Mouse (Mus musculus) cerebellum, adult 18-20 months (tissue): ENCODE measurements around the gene Siva1.

Experiments used
- DNase-seq, 2 experiments: peaks; one replicate each; pipeline ENCODE4 v3.0.0; 2021

Siva1 gene

GRCm38 (mm10) chr12:112660576-112661326, 16.3 kb downstream of the Siva1 start:
- DNase-seq: no peak

- no peak for DNase-seq
Measured at GRCm38 (mm10) chr12:112661327-112661605, 16.8 kb downstream of the Siva1 start.

- DNase-seq: no peak
Measured at GRCm38 (mm10) chr12:112661851-112662250, 17.4 kb downstream of the Siva1 start.

- DNase-seq: no peak
Measured at GRCm38 (mm10) chr12:112663303-112663702, 18.8 kb downstream of the Siva1 start.

GRCm38 (mm10) chr12:112663716-112664115, 19.2 kb downstream of the Siva1 start:
- no peak for DNase-seq

GRCm38 (mm10) chr12:112664124-112664523, 19.6 kb downstream of the Siva1 start:
- no peak for DNase-seq

GRCm38 (mm10) chr12:112664656-112665055, 20.2 kb downstream of the Siva1 start:
- DNase-seq: no peak

- peak; percentile 61 to 72 for DNase-seq
Measured at GRCm38 (mm10) chr12:112665445-112665844, 21.0 kb downstream of the Siva1 start.

- DNase-seq: no peak
Measured at GRCm38 (mm10) chr12:112665881-112666544, 21.5 kb downstream of the Siva1 start.

- no peak for DNase-seq
Measured at GRCm38 (mm10) chr12:112667619-112668297, 23.3 kb downstream of the Siva1 start.

GRCm38 (mm10) chr12:112670718-112671393, 26.4 kb downstream of the Siva1 start:
- no peak for DNase-seq

- no peak for DNase-seq
Measured at GRCm38 (mm10) chr12:112671891-112672290, 27.4 kb downstream of the Siva1 start.

- no peak for DNase-seq
Measured at GRCm38 (mm10) chr12:112672744-112673575, 28.5 kb downstream of the Siva1 start.

- peak; percentile 47 to 68 for DNase-seq
Measured at GRCm38 (mm10) chr12:112673576-112674091, 29.2 kb downstream of the Siva1 start.

- DNase-seq: peak; percentile 44 to 79
Measured at GRCm38 (mm10) chr12:112674132-112675011, 29.9 kb downstream of the Siva1 start, which contains the start of gene Akt1. TSS of gene Akt1 (minus strand) at chr12:112674884.

- peak; percentile 86 for DNase-seq
Measured at GRCm38 (mm10) chr12:112675245-112676035, 31.0 kb downstream of the Siva1 start.

GRCm38 (mm10) chr12:112677076-112677475, 32.6 kb downstream of the Siva1 start:
- DNase-seq: no peak

GRCm38 (mm10) chr12:112677943-112678554, 33.6 kb downstream of the Siva1 start:
- no peak for DNase-seq

GRCm38 (mm10) chr12:112678555-112679026, 34.1 kb downstream of the Siva1 start, which contains the start of gene Zbtb42:
TSS of gene Zbtb42 (plus strand) at chr12:112678828.
- no peak for DNase-seq
